Mouse (Mus musculus) inflammation-experienced regulatory T-cells, adult 16 weeks (primary cell): Measurements from ENCODE around the gene Bub1. TPM values are rescaled to one million over a fixed set of nuclear protein-coding genes. Genes with fewer than 3 reads are reported as not detected.

Experiments used
- polyA plus RNA-seq: library from polyadenylated mRNA; unstranded; fragments of 100-300 nt; shearing (Covaris generic); gene quantifications from one replicate; pipeline ENCODE4 v1.2.1, GENCODE M21; 2017

Gene Bub1
- 2.4 TPM for polyA plus RNA-seq

GRCm38 (mm10) chr2:127831401-127832102 lies at the start of gene Bub1:
TSS of gene Bub1 (minus strand) at chr2:127831865.

GRCm38 (mm10) chr2:127838576-127838975 lies 6.9 kb upstream of the Bub1 start, which contains the start of gene Acoxl:
TSS of gene Acoxl (plus strand) at chr2:127838876.

GRCm38 (mm10) chr2:127791919-127792603 lies 39.6 kb downstream of the Bub1 start, which contains the start of gene Mtln:
TSS of gene Mtln (minus strand) at chr2:127792488.

GRCm38 (mm10) chr2:127788440-127789116 lies 43.1 kb downstream of the Bub1 start, which contains the start of gene Nphp1:
TSS of gene Nphp1 (minus strand) at chr2:127788897.

Other genes with a start within 250 kb of the Bub1 start
- 4.8 TPM for gene Zfp661, start 244.8 kb downstream of the Bub1 start, polyA plus RNA-seq
- gene Mrps5, start 244.6 kb downstream of the Bub1 start, polyA plus RNA-seq: 145 TPM
- gene Mal, start 175.2 kb downstream of the Bub1 start, polyA plus RNA-seq: not detected
- not detected for gene Mall, start 101.9 kb downstream of the Bub1 start, polyA plus RNA-seq
- gene Nphp1, start 43.0 kb downstream of the Bub1 start, polyA plus RNA-seq: 0.38 TPM
- gene Mtln, start 39.4 kb downstream of the Bub1 start, polyA plus RNA-seq: 40.0 TPM
- 0.85 TPM for gene Acoxl, start 7.0 kb upstream of the Bub1 start, polyA plus RNA-seq